Mouse (Mus musculus): ENCODE data around the gene Zfp119a.
A peak's percentile ranks its signal among the peaks of the same experiment; 100 is the strongest.
"Not testable (repeated sequence)": the region's sequence is repeated elsewhere in the genome, so short reads cannot be mapped to it uniquely, and the experiment has no call there.

Zfp119a gene

GRCm38 (mm10) chr17:55878636-55879369, at the start of gene Zfp119a:
Gene Zfp119a, minus strand, starts transcription at chr17:55878930.
- peak; percentile 86 to 93 for DNase-seq (ENCODE audit: low spot score in 2 of 2)

DNA sequence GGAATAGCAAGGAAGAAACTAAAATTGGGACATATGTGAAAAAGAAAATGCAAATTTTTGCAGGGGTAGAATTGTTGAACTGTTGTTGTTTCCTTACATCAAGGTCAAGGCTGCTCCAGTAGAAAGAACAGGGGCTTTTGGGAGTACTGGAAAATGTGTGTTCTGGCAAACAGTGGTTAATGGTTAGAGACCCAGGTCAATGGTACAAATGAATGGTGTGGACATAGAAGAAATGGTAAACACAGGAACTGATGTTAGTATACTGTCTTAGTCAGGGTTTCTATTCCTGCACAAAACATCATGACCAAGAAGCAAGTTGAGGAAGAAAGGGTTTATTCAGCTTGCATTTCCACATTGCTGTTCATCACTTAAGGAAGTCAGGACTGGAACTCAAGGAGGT, 27.9 kb upstream of the Zfp119a start:
- DNase-seq (ENCODE audit: low spot score in 2 of 2): no peak

- no peak for DNase-seq (ENCODE audit: low spot score in 2 of 2)
Measured at GRCm38 (mm10) chr17:55904131-55904530, 25.4 kb upstream of the Zfp119a start.

DNA sequence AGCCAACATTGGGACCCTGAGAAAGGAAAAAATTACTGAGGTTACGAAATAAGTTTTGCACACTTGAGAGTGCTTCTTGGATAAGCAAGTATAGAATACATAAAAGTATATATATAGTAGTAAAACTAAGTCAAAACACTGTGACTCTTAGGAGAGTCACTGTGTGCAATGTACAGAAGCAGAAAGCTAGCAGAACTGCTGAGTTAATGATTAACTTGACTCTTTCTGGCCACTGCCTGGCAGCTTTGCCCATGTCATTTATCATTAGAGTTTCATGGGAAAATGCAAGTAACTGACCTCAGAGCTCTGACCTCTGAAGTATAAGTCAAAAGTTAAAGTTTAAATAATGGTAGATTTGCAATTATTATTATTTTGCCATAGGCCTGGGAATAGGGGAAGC, 25.0 kb upstream of the Zfp119a start:
- DNase-seq (ENCODE audit: low spot score in 2 of 2): no peak

DNA sequence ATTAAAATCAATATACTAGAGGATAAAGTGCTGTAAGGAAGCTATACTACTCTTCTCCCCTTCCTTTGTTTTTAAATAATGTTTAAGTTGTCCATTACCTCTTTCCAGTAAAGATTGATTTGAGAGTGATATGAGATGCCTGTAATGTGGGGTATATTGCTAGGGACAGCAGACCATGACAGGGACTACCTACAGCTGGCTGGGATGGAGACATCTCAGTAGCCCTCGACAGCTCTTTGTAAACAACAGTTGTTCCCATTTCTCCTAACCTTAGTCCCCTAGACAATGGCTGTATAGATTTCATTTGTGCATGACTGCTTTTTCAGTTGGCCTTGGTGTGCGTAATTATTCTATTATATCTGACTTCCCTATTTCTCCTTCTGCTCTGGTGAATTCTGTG, 24.4 kb upstream of the Zfp119a start:
- DNase-seq (ENCODE audit: low spot score in 2 of 2): no peak

DNA sequence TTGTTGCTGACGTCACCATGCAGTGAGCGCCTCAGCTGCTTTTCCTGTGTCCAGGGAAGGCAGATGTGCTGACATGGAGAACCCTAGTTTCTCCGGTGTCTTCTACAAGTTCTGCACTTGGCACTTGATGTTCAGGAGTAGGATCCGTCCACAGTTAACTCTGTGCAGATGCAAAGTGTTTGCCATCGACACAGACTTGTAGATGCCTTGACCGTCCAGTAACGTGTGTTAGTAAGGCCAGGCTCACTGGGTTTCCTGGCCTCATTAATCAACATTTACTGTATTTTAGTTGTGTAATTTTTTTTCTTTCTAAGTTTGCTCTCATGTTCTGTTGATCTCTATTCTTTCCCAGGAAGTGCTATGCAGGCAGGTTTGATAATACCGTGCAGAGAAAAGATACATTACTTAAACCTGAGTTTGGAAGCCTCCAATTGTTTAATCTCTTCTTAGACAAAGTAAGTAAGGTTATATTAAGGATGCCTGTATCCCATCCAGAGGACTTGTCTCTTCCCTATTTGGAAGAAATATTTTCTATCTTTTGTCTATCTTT, 13.8 kb upstream of the Zfp119a start:
- DNase-seq (ENCODE audit: low spot score in 2 of 2): peak in 1 of 2 experiments; percentile 41

DNA sequence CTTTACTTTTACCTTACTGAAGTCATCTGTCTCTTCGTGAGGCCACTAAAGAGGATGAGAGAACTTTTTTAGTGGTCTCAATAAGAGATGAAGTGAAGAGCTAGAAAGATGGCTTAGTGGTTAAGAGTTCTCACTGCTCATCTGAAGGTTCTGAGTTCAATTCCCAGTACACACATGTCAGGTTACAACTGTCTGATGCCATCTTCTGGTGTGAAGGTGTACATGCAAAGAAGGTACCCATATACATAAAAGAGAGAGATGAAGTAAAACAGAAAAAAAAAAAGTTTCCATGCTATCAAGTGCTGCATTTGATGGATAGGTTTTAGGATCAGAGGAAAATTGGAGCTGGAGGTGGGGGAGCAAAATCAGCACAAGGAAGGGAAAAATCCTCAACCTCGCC, 6.2 kb upstream of the Zfp119a start:
- DNase-seq (ENCODE audit: low spot score in 2 of 2): no peak

DNA sequence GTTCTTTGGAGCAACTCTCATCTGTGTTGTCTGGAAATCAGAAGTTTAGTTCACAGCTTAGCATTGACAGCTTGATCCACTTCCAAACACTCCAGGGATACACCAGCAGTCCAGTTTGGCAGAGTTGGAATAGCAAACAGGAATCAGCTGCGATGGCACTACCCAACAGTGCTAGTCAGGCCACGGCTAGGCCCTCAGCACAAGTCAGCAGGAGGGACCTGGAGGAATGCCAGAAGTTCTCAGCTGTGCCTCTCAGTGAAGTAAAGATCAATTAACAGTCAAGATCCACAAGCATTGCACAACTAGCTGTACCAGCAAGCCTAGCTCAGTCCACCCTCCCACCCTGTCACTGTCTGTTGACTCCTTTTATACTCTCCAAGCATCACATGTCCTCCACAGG, 4.9 kb upstream of the Zfp119a start:
- DNase-seq (ENCODE audit: low spot score in 2 of 2): no peak

- DNase-seq (ENCODE audit: low spot score in 2 of 2): not testable (repeated sequence)
Measured at GRCm38 (mm10) chr17:55878282-55878635, 471 bp downstream of the Zfp119a start.

DNA sequence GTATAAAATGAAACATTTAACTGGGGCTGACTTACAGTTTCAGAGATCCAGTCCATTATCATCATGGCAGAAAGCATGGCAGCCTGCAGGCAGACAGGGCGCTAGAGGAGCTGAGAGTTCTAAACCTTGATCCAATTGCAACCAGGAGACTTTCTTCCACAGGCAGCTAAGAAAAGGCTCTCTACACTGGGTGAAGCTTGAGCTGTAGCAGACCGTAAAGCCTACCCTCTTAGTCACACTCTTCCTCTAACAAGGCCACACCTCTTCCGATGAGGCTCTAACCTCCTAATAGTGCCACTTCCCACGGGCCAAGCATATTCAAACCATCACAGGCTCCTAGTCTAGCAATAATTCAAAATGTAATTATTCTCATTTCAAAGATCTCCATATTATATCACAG, 1.5 kb downstream of the Zfp119a start:
- DNase-seq (ENCODE audit: low spot score in 2 of 2): no peak

DNA sequence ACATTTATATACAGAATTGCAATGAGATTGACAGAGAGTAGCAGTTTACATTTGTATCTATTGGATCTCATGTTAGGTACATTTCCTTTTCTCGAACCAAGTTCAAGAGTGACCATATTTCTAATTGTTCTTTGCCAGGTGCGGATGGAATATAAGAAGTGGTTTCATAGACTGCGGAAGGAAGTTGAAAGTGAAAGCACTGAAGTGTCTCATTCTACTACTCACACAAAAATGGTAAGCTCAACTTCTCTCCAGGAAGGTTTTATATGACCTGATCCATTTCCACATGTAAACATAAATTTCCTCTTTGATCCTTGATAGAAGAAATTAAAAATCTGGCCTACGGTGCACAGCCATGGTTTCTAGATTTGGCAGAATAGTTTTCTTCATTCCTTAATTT, 35.7 kb downstream of the Zfp119a start:
- no peak for DNase-seq (ENCODE audit: low spot score in 2 of 2)

GRCm38 (mm10) chr17:55821566-55821965, 57.2 kb downstream of the Zfp119a start:
- no peak for DNase-seq (ENCODE audit: low spot score in 2 of 2)

DNA sequence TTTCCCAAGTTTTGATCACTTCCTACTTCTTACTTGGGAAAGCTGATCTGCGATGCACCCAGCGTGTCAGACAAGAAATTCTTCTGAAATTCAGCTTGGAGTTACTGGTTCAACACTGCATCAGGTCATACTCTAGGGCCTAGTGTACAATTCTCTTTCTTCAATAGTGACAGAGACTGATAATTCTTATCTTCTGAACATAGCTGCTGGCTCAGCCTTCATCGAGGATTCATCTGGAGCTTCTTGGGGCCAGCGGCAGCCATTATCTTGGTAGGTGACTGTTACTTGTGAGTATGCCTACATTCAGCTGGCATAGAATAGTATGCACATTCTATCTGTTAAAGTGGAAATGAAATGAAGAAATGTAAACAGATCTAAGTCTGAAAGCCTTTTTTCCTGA, 61.9 kb downstream of the Zfp119a start:
- DNase-seq (ENCODE audit: low spot score in 2 of 2): no peak
